Mouse (Mus musculus) cerebellum, postnatal 10 days (tissue): ENCODE measurements around the gene Dhdh.

ENCODE experiments used
- DNase-seq, 2 experiments: peaks; one replicate each; pipeline ENCODE4 v3.0.0; 2021; ENCODE audit warnings: mixed read lengths in 2 of 2

Dhdh gene

DNA sequence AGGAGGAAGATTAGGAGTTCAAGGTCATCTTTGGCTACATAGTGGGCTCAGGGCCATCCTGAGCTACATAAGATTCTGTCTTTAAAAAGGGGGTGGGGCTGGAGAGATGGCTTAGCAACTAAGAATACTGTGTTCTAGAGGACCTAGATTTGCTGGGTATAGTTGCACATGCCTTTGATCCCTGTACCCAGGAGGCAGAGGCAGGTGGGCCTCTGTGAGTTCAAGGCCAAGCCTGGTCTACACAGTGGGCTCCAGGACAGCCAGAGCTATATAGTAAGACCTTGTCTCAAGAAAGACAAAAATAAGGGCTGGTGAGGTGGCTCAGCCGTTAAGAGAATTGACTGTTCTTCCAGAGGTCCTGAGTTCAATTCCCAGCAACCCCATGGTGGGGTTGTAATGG, 38.6 kb downstream of the Dhdh start:
- DNase-seq = no peak

DNA sequence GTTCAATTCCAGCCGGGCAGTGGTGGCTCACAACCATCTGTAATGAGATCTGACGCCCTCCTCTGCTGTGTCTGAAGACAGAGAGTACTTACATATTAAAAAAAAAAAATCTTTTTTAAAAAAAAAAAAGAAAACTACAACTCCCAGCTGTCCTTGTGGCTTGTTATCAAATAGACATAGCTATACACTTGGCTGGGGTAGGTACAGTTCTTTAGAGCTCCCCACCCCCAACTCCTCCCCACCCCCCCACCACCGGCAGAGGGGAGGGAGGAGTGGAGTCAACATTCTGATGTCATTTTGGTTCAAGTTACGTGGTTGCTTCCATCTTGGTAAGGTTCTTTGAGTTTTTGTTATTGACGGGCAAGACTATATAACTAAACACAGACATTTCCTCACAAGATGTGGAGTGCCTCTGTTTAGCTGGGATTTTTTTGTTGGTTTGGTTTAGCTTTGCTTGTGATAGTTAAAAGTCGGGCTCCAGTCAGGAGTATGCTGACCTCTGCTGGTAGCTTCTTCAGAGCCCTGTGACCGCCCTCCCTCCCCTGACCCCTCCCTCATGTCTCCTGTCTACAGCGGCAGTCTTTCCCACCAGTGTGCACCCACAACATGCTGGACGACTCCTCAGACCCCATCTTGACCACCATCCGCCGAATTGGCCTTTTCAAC, 41.1 kb downstream of the Dhdh start:
- DNase-seq = peak; percentile 71 to 76

DNA sequence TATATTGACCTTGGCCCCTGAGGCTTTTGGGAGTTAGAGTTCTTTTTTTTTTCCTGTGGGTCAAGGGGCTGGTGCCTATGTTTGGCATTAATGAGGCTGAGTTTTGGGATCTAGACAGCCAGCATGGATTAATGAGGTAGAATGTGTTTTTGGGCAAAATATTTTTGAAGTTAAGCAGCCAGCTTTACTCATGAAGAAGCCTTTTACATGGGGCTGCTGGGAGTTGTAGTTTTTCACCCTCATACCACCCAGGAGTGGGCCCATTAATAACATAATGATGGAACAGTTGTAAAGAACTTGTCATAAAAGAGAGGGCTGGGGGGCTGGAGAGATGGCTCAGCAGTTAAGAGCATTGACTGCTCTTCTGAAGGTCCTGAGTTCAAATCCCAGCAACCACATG, 42.0 kb downstream of the Dhdh start:
- DNase-seq = no peak

DNA sequence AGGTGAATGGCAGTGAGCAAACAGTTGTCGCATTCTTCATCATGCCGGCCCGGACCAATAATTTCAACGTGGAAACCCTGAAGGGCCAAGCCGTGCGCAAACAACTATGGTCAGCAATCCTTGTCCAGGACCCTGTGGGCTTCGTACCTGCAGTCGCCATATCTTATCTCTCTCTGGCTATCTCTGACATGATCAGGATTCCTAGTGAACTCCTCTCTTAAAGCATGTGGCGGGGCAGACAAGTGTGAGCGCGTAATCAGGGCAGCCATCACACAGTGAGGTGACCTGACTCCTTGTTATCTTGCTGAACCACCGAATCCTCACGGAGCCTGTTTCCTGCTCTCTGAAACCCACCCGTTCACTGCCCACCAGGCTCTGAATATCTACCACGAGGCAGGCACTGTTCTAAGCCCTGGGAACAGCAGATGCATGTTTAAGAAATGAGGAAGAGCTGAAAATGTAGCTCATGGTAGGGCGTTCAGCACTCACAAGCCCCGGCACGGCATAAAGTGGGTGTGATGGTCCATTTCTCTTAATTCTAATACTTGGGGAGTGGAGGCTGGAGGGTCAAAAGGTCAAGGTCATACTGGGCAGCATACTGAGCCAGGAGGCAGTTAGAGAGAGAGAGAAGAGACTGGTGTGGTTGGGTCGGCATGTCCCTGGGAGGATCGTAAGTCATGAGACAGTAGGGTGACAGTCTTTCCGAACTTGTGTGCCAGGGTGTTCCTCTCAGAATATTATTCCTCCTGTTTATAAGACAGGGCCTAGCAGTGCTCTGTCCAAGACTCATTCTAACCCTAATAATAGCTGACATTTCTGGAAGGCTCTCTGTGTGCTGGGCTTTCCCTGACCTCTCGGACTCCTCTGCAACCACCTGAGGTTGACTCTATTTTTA, 44.8 kb downstream of the Dhdh start:
- no peak for DNase-seq

DNA sequence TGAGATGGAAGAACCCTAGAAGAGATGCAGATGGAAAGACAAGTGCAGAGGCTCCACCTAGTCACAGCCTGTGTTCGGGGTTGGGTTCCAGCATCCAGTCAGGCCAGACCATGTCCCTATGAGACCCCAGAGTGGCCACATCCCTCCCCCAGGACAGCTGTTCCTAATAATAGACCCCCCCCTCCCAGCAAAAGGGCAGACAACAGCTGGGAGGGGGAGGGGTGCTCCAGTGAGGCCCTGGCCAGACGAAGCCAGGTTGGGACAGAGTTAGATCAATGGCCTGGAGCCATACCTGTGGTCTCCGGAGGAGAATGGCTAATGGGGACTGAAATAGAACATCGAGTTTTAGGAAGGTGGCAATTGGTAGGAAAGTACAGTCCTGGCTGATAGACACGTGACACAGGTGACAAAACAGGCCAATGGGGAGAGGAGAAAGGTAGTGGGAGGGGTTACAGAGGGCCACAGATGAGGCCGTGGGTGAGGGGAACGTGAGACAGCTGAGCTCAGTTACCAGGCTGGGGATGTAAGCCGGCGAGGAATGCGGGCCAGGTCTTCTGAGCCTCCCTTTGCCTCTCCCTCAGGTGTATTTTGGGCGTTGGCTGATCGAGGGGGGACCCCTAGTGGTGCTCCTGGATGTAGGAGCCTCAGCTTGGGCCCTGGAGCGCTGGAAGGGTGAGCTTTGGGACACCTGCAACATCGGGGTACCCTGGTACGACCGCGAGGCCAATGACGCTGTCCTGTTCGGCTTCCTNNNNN, 50.9 kb downstream of the Dhdh start, which contains the start of gene Ruvbl2:
Ruvbl2 (minus strand) TSS at position 576 of the 756 bp plus-strand sequence.
- no peak for DNase-seq

DNA sequence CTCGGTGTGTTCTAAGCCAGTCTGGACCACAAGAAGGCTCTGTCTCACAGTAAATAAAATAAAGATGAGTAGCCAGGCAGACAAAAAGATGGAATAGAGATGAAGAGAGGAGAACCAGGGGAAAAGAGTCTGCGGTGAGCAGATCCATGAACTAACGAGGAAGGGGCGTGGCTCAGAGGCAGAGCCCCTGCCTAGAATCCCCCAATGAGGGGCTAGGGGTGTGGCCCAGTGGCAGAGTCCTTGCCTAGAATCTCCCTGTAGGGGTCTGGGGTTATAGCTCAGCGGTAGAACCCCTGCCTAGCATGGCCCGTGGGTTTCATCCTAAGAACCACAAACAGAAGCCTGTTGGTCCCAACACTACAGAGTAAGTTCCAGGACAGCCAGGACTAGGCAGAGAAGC, 51.6 kb downstream of the Dhdh start:
- no peak for DNase-seq

DNA sequence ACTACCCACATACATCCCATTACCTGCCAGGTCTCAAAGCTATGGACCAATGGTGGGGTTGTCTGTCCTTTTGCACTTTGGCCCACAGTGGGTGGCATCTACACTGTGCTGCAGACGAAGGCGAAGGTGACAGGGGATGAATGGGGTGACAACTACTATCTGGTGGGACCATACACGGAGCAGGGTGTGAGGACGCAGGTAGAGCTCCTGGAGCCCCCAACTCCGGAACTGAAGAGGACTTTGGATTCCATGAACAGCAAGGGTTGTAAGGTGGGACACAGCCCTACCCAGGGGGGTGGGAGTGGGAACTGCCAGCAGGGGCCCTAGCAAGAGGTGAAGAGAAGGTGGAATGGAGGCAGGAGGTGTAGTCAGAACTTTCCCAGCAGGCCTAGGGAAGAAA, 52.2 kb downstream of the Dhdh start:
- DNase-seq = no peak

DNA sequence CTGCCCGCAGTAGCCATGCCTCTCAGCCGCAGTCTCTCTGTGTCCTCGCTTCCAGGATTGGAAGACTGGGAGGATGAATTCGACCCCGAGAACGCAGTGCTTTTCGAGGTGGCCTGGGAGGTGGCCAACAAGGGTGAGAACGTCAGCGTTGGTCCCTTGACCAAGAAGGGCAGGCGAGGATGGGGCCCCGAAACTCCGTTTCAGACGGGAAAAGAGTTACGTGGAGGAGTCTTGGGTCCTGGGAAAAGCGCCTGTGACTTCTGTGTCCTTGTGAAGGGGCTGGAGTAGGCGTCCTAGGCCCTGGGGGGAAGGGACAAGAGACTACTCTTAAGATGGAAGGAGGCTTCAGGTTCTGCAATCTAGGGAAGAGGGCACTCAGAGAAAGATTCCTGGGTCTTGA, 53.6 kb downstream of the Dhdh start:
- no peak for DNase-seq

DNA sequence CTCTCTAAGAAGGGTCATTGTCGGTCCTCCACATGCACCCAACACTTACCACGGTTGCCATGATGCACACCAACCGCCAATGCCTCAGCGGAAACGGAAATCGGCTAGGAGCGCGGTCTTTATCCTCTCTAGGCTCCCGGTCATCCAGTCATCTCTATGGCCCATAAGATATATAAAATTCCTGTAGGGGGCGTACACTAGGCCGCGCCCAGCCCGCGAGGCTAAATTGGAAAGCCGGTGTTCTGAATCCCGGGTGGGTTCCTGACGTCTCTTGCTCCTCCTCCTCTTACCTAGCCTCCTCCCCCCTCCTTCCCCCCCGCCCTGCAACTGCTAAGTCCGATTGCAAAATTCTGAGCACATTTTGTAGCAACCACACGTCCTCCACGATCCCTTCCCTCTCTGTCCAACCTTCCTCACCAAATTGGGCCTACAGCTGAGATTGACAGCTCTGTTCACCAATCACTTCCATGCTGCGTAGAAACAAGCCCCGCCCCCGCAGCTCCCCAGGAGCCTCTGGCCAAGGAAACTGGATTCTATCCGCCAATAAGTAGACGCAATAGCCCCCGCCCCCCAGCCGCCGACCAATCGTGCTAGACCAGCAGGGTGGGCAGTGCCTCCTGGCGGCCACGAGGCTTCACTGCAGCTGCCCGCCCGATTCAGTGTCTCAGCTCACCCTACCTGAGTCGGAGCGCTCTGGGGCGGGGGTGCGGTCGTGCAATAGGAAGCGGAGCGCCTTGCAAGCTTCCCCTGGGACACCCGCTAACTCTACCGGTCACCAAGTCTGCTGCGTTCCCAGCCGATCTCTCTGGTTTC, 54.2 kb downstream of the Dhdh start, which contains the start of gene Gys1:
Gys1 (plus strand) TSS at position 642 of the 813 bp plus-strand sequence.
- peak; percentile 100 for DNase-seq

DNA sequence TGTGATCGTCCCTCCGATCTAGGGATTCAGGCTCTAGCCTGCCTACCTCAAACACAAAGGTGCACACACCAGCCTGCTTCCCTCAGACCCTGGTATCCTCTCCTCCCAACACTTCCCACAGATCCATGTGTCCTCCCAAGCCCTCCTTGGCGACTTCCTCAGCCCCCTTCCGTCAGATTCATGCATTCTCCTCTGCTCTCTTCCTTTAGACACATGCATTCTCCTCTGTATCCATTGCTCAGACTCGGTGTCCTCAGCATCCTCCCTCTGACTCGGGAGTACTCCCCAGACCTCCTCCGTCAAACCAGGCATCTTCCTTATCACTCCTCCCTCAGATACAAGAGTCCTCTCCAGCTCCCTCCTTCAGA, 54.8 kb downstream of the Dhdh start:
- DNase-seq = no peak

DNA sequence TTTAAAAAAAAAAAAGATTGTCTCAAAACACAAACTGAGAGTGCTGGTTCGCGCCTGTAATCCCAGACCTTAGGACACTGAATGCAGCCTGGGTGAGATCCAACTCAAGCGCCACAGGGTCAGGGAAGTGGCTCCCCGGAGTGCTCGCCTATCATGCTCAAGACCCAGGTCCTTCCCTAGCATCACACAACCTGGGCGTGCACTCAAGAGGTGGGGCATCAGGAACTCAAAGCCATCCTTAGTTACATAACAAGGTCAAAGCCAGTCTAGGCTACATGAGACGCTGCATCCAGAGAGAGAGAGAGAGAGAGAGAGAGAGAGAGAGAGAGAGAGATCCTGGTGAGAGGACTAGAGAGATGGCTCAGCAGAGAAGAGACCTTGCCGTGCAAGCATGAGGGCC, 62.0 kb downstream of the Dhdh start:
- no peak for DNase-seq

DNA sequence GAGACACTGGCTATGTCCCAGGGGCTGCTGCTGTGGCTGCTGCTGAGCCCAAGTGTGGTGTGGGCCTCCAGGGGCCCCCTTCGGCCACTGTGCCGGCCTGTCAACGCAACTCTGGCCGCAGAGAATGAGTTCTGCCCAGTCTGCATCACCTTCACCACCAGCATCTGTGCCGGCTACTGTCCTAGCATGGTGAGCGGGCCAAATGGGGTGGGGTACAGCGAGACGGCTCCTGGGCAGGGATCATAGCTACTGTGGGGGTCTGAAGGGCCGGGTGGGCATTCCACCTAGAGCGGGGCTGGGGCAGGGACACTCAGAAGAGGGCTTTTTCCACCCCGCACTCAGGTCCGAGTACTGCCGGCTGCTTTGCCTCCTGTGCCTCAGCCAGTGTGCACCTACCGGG, 67.4 kb downstream of the Dhdh start:
- DNase-seq = no peak
